Mouse (Mus musculus): Measurements from ENCODE around the gene Smg1. TPM values are rescaled to one million over a fixed set of nuclear protein-coding genes. Genes with fewer than 3 reads are reported as not detected.

Gene Smg1
- polyA plus RNA-seq, 2 experiments from 2014 or later: 24.8 to 30.0 TPM

DNA sequence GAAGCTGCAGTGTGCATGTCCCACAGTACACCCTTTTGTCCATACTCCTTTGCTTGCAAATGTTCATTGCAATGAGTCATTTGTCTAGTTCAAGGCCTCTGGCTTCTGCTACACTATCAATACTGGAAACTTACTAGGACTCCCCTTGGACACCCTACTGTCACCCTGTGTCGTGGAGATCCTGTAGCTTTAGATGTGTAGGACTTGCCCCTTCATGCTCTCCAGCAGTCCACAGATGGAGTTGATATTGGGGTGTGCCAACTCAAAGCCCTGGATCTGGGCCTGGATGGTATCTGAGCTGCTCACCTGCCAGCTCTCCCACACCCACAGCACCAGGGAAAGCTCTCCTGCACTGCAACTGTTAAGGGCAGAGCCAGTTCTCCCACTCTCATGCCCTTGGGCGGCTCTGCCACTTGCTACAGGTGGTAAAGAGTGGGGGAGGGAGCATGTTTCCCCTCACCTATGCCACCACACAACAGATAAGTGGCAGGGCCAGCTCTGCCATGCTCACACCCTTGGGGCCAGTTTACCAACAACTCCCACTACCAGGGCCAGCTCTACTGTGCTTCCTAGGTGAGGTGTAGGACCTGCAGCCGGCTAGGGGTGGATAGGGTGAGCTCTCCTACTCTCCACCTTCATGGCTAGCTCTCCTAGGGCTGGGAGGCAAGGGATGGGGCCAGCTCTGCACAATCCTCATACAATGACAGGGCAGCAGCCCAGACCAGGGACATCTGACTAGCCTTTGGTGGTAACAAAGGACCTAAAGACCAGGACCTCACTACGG, 140.6 kb downstream of the Smg1 start:
- peak; percentile 19 for ATAC-seq

DNA sequence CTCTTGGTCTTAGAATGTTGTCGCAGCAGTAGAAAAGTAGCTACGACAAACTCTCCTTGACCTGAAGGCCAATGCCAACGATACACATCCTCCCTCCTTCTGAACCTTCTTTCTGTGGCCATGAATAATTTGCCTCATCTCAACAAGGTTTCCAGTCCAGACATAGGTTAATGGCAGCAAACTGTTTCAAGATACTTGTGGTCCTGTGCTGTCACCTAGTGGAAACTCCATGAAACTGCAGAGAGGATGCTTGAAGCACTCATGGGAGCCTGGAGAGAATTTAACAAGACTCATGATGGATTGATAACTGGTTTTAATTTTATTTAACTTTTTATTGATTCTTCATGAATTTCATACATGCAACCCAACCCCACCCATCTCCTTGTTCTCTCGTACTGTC, 141.2 kb downstream of the Smg1 start:
- peak; percentile 67 for ATAC-seq

DNA sequence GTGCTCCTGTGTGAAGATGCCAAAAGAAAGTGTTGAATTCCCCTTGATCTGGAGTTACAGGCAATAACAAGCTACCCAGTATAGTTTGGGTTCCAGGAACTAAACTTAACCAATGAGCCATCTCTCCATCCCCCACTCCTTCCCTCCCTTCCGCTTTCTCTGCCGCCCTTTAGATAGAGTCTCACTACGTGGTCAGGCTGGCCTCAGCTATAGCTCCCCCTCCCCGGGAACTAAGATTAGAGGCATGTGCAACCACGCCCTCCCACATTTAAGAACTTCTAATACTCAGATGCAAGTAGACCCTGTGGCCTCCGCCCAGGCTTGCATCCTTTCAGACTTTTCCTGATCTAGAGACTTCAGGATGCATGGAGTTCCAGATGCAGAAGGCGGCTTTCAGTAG, 145.9 kb downstream of the Smg1 start:
- no peak for ATAC-seq

Other genes starting within 250 kb of the Smg1 start
- gene Rps15a, start 127.5 kb downstream of the Smg1 start, polyA plus RNA-seq (2017; shearing (Covaris generic)): 1,000 to 10,000 TPM; 1,580 to 2,609 TPM
- gene Arl6ip1, start 114.0 kb downstream of the Smg1 start, polyA plus RNA-seq (2017; shearing (Covaris generic)): 100 to 1,000 TPM; 451 to 533 TPM
- under 1 TPM in 1 of 2 experiments, not detected in 1; 0.24 TPM for gene Syt17, start 204.6 kb upstream of the Smg1 start, polyA plus RNA-seq (2017; shearing (Covaris generic))
- under 1 TPM; 0.25 to 0.32 TPM for gene Itpripl2, start 248.3 kb upstream of the Smg1 start, polyA plus RNA-seq (2017; shearing (Covaris generic))